Mouse (Mus musculus) testis, postnatal 10 days (tissue): ENCODE measurements around the gene Cpm.
"Not testable (repeated sequence)": the region's sequence is repeated elsewhere in the genome, so short reads cannot be mapped to it uniquely, and the experiment has no call there.

Source experiments
- DNase-seq: peaks from one replicate; pipeline ENCODE4 v3.0.0; 2021; ENCODE audit warnings: low spot score

The Cpm gene

GRCm38 (mm10) chr10:117593857-117594256 lies 35.4 kb upstream of the Cpm start:
- DNase-seq: no peak

GRCm38 (mm10) chr10:117594291-117594850 lies 34.9 kb upstream of the Cpm start:
- DNase-seq: no peak

- DNase-seq: no peak
Observed at GRCm38 (mm10) chr10:117594913-117595312, 34.4 kb upstream of the Cpm start.

GRCm38 (mm10) chr10:117595442-117596164 lies 33.7 kb upstream of the Cpm start:
- DNase-seq: no peak

GRCm38 (mm10) chr10:117596165-117596735 lies 33.0 kb upstream of the Cpm start:
- no peak for DNase-seq

- no peak for DNase-seq
Observed at GRCm38 (mm10) chr10:117596771-117597324, 32.5 kb upstream of the Cpm start.

GRCm38 (mm10) chr10:117597371-117598265 lies 31.7 kb upstream of the Cpm start:
- not testable (repeated sequence) for DNase-seq

GRCm38 (mm10) chr10:117598266-117598950 lies 30.9 kb upstream of the Cpm start:
- DNase-seq: no peak

- DNase-seq: not testable (repeated sequence)
Observed at GRCm38 (mm10) chr10:117598951-117599572, 30.2 kb upstream of the Cpm start.

GRCm38 (mm10) chr10:117601146-117602035 lies 27.9 kb upstream of the Cpm start:
- DNase-seq: no peak

GRCm38 (mm10) chr10:117602325-117603129 lies 26.8 kb upstream of the Cpm start:
- no peak for DNase-seq

GRCm38 (mm10) chr10:117603130-117603833 lies 26.0 kb upstream of the Cpm start:
- no peak for DNase-seq

- no peak for DNase-seq
Observed at GRCm38 (mm10) chr10:117603834-117604623, 25.3 kb upstream of the Cpm start.

GRCm38 (mm10) chr10:117604624-117605282 lies 24.5 kb upstream of the Cpm start:
- no peak for DNase-seq

GRCm38 (mm10) chr10:117605283-117606243 lies 23.7 kb upstream of the Cpm start:
- DNase-seq: no peak

GRCm38 (mm10) chr10:117606423-117606822 lies 22.9 kb upstream of the Cpm start:
- no peak for DNase-seq
